Mouse (Mus musculus) granulocyte monocyte progenitor cell, adult 5-6 weeks (primary cell): ENCODE data around the gene Pabpc4. TPM values are rescaled to one million over a fixed set of nuclear protein-coding genes. Genes with fewer than 3 reads are reported as not detected.

Source experiments
- ATAC-seq: replicated peaks from 2 replicates; pipeline ENCODE4 v1.8.0; 2016; ENCODE audit warnings: mild to moderate bottlenecking, moderate TSS enrichment, inconsistent platforms; ENCODE audit not compliant: poor library complexity, severe bottlenecking
- total RNA-seq, 2 experiments: library from RNA; stranded (forward) in 1 of 2; stranded (reverse) in 1 of 2; fragments of 200-712, 200-1000 nt in 1 of 2; fragments of >200 nt in 1 of 2; fragmentation: Nextera tagmentation in 1 of 2; gene quantifications; 2 replicates each; pipeline ENCODE4 v1.2.3; 2014 to 2017

Gene Pabpc4
- total RNA-seq (2014; fragmentation: Nextera tagmentation) (93.4 and 113 TPM in 2 replicates), total RNA-seq (2017) (110 and 112 TPM in 2 replicates)

GRCm38 (mm10) chr4:123261721-123262401, at the start of gene Pabpc4:
Pabpc4 (plus strand) TSS chr4:123262351.
- no peak for ATAC-seq

GRCm38 (mm10) chr4:123213975-123214374, 48.2 kb upstream of the Pabpc4 start:
- no peak for ATAC-seq

GRCm38 (mm10) chr4:123215367-123215766, 46.8 kb upstream of the Pabpc4 start:
- no peak for ATAC-seq

GRCm38 (mm10) chr4:123216782-123217181, 45.4 kb upstream of the Pabpc4 start:
- ATAC-seq, result peak; percentile 56

GRCm38 (mm10) chr4:123219720-123220357, 42.3 kb upstream of the Pabpc4 start:
- peak; percentile 61 for ATAC-seq

- no peak for ATAC-seq
These were observed 41.5 kb upstream of the Pabpc4 start for GRCm38 (mm10) chr4:123220637-123221036.

- peak; percentile 58 for ATAC-seq
These were observed 38.8 kb upstream of the Pabpc4 start for GRCm38 (mm10) chr4:123223309-123223708.

GRCm38 (mm10) chr4:123225718-123226403, 36.3 kb upstream of the Pabpc4 start:
- no peak for ATAC-seq

GRCm38 (mm10) chr4:123227707-123228106, 34.4 kb upstream of the Pabpc4 start:
- no peak for ATAC-seq

GRCm38 (mm10) chr4:123228270-123228669, 33.9 kb upstream of the Pabpc4 start:
- ATAC-seq, result no peak

GRCm38 (mm10) chr4:123229166-123229565, 33.0 kb upstream of the Pabpc4 start:
- peak; percentile 23 for ATAC-seq

GRCm38 (mm10) chr4:123232841-123233240, 29.3 kb upstream of the Pabpc4 start:
- no peak for ATAC-seq

- peak; percentile 62 for ATAC-seq
These were observed 28.6 kb upstream of the Pabpc4 start, which contains the start of gene Heyl for GRCm38 (mm10) chr4:123233492-123234084. Heyl (plus strand) TSS chr4:123233556.

- ATAC-seq, result no peak
These were observed 26.2 kb upstream of the Pabpc4 start for GRCm38 (mm10) chr4:123235835-123236430.

- 0 out of 2 replicates have a peak, but pooled peaks have one; percentile 20 for ATAC-seq
These were observed 25.6 kb upstream of the Pabpc4 start for GRCm38 (mm10) chr4:123236431-123237031.

GRCm38 (mm10) chr4:123237386-123238266, 24.5 kb upstream of the Pabpc4 start:
- no peak for ATAC-seq

GRCm38 (mm10) chr4:123239361-123240203, 22.6 kb upstream of the Pabpc4 start:
- no peak for ATAC-seq

GRCm38 (mm10) chr4:123246221-123246620, 15.9 kb upstream of the Pabpc4 start:
- ATAC-seq, result no peak
